Mouse (Mus musculus) CD4-positive, CD25-positive, alpha-beta regulatory T cell, adult 2 months (primary cell): ENCODE results near the gene Sspn.

ENCODE experiments used
- DNase-seq: peaks from one replicate; pipeline ENCODE4 v3.0.0-alpha.2; 2012; ENCODE audit warnings: low read depth, low spot score

Gene Sspn

DNA sequence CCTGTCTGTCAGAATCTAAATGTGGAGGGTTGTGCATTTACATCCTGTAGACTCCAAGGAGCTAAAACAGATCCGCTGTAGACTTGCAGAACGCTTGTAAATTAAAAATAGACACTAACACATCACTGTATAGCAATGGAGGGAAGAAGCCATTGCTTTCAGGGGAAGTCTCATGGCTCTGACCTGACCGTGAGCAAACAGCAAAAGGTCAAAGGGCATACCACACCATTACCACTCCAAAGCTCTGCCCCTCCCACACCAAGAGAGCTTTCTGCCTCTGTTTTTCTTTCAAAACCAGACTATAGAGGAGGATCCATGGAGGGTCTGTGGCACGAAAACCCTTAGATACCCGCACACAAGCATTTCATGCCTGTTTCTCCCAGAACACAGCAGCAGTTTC is 41.9 kb downstream of the Sspn start:
- DNase-seq: no peak

DNA sequence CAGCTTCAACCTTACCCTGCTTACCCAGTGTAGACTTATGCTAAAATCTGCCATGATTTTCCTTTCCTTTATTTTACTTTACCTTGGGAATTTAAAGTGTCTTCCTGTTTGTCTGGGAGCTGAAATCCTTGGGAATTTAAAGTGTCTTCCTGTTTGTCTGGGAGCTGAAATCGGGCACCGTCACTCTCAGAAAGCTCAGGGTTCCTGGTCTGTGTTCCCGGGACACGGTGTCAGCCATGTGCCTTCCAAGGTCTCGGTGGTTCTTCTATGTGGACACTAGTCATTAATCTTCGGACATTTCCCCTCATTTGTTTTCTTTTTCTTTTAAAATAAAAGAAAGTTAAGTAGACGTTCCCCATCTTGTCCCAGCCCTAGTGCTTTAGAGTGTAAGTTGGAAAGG is 43.3 kb downstream of the Sspn start:
- no peak for DNase-seq

GRCm38 (mm10) chr6:145977344-145977743 is 45.9 kb downstream of the Sspn start:
- no peak for DNase-seq

- DNase-seq: no peak
These were observed 46.5 kb downstream of the Sspn start for GRCm38 (mm10) chr6:145977771-145978450.

GRCm38 (mm10) chr6:145981074-145981473 is 49.6 kb downstream of the Sspn start:
- peak; percentile 50 for DNase-seq

DNA sequence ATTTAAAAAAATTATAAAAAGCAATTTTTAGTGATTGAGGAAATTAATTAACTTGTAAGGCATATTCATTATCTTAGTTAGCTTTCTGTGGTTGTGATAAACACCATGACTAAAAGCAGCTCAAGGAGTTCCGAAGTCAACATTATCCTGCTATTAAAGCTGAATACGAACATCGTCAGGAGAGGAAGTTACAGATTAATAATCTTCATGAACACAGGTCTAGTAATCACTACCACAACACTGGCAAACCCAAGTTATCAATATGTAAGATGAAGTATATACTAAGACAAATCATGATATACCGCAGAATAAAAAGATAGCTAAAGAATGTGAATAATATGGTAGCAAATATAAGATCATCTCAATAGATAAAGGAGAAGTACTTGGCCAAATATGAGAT is 50.9 kb downstream of the Sspn start:
- DNase-seq: no peak

DNA sequence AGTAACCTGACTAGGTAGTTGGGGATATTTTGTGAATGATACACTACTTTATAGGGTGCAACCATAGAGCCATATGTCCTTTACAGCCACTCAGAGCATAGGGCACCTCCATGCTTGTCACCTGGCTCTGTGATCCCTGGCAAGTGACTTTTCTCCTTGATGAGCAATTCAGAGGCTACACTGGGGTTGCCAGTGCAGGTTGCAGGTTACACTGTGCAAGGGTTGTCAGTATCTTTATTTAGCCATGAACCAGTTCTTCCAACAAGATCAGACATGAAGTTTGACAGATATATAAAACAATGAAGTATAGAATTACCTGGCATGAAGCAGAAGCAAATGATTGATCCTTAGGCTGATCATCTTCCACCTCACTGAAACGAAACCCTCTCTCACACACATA is 59.1 kb downstream of the Sspn start:
- no peak for DNase-seq

- DNase-seq: no peak
These were observed 61.1 kb downstream of the Sspn start for GRCm38 (mm10) chr6:145992526-145992925.

DNA sequence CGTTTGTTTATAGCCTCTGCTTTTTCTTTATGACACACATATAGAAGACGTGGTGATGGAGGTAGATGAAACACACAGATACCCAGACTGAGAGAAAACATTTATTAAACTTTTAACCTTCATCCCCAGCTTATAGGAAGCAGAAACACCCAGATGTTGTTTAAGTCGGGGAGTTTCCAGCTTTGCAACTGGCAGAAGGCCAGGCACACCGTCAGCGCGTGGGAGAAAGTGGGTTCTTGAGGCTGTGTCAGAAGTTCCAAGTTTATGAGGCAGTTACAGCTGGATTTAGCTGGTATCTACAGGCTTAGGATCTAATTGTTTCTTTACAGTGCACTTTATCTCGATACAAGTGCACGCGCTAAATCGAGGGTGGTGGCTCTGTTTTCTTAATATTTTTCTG is 61.5 kb downstream of the Sspn start:
- peak; percentile 94 for DNase-seq

DNA sequence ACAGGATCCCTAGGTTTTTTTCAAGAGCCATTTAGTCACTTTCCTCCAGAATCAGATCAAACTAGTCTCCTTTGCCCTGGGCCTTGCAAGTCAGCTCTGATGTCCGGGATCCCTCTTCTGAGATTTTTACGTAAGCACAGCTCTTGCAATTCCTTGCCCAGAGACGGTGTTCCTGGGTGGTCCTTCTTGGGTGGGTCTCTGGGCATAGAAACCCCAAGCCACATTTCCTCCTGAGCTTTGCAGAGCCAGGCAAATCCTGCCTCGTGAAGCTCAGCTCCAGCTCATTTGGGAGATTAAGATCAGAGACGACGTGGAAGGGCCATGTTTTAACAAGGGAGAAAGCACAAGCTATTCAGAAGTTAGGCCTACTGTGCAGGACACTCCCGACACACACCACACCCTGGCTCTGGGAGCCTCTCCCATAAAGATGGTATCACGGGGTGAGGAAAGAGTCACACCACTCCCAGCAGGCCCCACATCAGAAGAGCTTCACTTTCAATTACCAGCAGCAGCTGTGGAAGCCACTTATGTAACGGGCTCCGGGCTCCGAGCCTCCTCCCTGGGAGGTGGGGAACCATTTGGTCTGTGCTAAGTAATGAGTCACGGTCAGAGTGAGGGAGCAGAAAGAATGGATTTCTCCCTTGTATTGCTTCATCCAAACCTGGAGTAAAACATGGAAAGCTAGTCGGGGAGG is 67.0 kb downstream of the Sspn start:
- no peak for DNase-seq

DNA sequence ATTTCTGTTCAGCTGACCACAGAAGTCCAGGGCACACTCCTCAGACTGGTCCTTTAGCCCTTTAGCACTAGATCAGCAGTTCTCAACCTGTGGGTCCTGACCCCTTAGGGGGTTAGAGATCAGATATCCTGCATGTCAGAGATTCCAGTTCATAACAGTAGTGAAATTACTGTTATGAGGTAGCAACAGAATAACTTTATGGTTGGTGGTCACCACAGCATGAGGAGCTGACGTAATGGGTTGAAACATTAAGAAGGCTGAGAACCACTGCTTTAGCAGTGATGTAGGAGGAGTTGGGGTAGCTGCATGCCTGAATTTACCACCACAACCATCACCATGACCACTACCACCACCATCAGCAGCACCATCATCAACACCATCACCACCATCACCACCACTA is 69.3 kb downstream of the Sspn start:
- DNase-seq: no peak

DNA sequence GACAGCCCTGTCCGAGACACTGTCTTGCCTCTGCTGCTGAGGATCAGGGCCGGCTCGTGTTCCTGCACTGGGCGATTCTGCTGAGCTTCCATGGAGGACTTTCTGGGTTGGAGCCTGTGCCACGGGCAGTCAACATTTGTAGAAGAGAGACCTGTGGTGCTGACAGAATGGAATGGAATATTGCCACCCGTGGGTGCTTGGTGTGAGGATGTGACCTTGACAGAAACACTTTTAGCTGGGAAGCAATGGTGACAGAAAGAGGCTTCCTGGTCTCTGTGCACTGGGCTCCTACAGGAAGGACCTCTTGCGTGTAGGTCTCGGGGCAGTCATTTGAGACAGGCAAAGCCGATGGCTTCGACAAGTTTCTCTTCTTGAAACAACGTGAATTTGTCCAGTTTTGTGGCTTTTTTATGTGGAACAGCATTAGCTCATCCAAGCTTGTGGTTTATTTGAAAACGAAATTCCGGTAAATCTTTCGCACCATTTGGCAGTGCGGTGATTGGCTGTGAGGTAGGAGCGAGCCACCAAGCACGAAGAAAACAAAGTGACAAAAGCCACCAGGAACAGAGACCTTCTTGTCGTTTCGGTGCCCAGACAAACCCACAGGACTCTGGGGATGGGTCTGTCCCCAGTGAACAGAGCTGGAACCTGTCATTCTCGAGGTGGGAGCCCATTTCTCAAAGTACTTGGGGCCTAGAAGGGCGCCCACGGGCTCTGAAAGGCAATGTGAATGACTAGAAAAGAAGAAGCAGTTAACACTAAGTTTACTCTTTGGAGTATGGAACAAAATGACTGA is 70.2 kb downstream of the Sspn start:
- DNase-seq: no peak

GRCm38 (mm10) chr6:146004174-146004601 is 72.7 kb downstream of the Sspn start:
- DNase-seq: no peak

DNA sequence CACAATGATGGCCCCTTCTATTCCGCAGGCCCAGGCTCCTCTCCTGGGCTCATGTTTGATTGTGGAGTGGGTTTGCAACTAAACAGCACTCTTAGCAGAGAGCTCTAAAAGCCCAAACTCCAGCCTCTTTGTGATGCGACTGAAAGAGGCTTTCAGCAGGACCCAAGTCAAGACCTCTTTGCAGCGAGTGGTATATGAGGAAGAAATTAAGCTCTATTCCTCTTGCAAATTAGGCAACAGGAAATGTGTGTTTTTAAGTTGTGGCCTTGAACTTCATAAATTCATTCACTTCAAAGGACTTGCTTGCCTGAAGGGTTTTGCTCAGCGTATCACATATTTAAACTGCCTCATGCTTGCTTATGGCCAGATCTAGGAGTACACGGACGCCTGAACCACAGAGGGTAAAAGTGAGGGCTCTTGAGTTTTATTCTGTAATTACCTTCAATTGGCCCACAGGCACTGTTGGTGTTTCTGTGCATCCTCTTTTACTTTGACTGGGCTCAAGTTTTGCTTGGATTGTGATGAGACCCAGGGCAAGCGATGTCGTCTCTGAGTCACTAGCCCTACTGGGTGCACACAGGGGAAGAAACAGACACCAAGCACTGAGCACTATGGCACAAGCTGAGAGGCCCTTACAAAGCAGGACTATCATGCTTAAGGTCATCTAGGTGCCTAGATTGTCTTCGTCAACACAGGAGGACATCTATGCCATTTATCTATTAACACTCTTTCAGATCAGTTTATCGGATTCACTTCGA is 73.9 kb downstream of the Sspn start:
- peak; percentile 44 for DNase-seq

- DNase-seq: peak; percentile 15
These were observed 74.6 kb downstream of the Sspn start for GRCm38 (mm10) chr6:146005935-146006564.

GRCm38 (mm10) chr6:146006753-146007152 is 75.3 kb downstream of the Sspn start:
- DNase-seq: no peak

- DNase-seq: no peak
These were observed 77.1 kb downstream of the Sspn start for GRCm38 (mm10) chr6:146008450-146008981.

DNA sequence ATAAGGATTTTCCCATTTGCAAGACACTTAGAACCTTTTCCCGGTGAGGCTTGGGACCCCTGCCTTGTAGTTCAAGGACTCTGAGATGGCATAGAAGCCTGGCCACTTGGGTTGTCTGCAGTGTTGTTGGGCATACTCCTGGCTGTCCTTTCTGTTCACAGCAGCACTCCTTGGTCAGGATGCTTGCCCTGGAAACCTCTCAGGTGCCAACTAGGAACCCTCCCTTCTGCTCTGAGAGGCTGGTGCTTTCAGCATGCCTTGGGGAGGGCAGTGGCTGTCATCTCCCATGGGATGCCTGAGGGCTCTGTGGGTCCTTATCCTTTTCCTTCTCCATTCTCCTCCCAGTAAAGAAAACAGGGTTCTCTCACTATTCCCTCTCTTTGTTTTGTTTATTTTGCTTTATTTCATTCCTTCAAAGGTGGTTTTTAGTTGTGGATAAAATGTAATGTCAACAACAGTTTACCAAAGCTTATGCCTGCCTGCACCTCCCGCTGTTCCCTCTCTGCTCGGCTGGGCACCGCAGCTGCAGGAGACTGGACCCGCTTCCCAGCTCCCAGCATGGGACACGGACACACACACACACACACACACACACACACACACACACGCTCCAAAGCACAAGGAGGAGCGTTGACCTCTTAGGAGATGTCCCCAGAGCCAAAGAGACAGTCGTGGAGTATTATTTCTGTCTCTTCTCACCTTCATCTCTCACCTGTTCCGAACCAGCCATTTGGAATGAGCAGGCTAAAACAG is 77.9 kb downstream of the Sspn start:
- no peak for DNase-seq

GRCm38 (mm10) chr6:146010093-146010764 is 78.8 kb downstream of the Sspn start:
- DNase-seq: no peak

- DNase-seq: no peak
These were observed 82.9 kb downstream of the Sspn start for GRCm38 (mm10) chr6:146014312-146014711.
